Mouse (Mus musculus) activated CD4-positive, CD25-positive, alpha-beta regulatory T cell, adult 4 months (primary cell): ENCODE results near the gene Ccdc60. TPM values are rescaled to one million over a fixed set of nuclear protein-coding genes. Genes with fewer than 3 reads are reported as not detected.
"Not testable (repeated sequence)": the region's sequence is repeated elsewhere in the genome, so short reads cannot be mapped to it uniquely, and the experiment has no call there.

Source experiments
- ATAC-seq: one replicate; pipeline ENCODE4 v1.8.0; 2017
- polyA plus RNA-seq, 2 experiments: library from polyadenylated mRNA; unstranded; fragments of 100-300 nt; shearing (Covaris generic); gene quantifications; one replicate each; pipeline ENCODE4 v1.2.1; 2017

Ccdc60 gene
- polyA plus RNA-seq, 2 experiments from 2014 or later: not detected

DNA sequence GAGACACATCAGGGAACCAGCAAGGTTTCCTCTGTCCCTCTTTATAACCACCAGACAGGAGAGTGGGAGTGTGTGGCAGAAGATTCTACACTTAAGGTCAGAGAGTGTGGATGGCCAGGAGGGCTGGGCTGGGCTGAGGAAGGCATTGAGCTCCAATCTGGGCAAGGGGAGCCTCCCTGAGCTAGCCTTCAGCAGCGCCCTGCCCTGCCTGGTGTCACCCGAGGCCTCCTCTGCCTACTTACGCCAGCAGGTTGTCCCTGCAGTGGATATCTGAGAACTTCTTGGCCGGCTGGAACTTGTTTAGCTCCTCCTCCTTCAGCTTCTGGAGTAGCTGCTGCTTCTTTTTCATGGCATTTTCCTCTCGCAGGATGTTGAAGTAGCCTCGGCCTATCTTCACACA is 99.0 kb downstream of the Ccdc60 start:
- ATAC-seq: no peak

DNA sequence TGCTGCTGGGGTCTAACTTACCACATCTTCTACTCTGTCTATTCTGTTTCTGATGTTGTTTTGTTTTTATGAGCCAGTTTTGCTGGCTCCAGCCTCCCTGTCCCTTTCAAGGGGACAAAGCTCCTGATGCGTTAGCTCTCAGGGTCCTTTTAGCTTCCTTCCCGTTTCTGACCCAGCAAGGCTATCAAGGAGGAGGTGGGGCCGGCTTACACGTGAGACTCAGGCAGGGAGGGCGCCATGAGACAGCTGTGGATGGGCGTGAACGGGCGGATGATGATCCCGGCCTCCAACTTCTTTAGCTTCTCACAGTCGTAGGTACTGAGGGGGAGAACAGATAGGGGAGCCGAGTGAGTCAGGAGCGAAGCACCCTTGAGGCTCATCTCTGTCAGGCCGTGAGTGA is 108.2 kb downstream of the Ccdc60 start:
- no peak for ATAC-seq

DNA sequence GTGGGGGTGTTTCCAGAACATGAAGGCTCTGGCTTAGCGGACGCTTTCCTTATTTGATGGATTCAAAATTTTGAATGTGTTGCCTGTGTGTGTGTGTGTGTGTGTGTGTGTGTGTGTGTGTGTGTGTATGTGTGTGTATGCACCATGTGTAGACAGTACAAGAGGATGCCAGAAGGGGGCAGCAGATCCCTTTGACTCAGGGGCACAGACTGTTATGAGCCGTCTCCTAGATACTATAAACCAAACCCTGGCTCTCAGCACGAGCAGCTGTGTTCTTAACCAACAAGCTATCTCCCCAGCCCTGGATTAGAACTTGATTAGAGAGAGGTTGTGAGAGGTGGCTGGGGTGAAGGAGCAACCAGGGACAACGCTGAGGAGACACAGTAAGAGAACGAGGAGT is 117.1 kb downstream of the Ccdc60 start:
- no peak for ATAC-seq

DNA sequence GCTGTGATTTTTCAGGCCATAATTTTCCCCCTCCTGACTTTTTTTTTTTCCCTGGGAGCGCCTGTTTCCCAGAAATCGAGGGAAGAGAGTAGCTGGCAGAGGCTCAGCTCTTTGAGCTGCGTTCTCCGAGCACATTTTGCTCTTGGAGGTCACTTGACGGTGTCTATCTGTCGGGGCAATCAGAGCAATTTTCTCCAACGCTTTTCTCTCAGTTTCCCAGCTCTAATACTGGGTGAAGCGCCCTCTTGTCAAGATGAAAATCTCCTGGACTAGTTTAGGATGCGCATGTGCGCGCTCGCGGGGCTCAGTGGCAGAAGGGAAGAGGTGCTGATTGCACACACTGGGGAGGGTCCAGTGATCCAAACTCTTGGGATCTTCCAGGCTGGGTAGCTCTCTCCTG is 121.8 kb downstream of the Ccdc60 start:
- no peak for ATAC-seq

DNA sequence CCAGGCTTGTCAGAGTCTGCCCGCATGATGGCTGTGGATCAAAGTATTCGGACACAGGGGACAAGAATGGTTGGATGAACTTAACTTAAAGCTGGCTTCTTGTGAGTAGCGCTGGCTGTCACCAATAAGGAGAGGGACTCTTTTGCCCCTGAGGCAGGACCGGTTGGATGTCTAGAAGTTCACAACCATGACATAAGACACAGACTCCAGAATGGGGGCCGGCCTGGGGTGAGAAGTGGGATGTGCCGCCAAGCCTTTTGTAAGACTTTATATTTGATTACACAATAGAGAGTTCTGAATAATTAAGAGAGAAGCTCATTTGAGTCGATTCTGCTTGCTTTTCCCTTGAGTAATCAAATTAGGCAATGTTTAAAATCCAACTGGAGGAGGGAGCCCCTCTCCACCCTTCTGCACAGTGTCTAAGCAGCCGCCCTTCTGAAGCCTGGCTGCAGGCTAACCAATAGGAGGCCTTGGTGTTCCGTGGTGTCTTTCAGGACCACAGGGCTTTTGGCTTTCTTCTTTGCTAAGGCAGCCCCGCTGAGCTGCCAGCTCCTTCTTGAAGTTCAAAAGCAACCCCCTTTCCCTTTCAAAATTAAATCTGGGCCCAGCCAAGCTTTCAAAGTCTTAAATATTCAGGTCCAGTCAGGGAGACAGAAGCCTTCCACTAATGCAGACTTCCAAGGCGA is 123.4 kb downstream of the Ccdc60 start:
- ATAC-seq: no peak

DNA sequence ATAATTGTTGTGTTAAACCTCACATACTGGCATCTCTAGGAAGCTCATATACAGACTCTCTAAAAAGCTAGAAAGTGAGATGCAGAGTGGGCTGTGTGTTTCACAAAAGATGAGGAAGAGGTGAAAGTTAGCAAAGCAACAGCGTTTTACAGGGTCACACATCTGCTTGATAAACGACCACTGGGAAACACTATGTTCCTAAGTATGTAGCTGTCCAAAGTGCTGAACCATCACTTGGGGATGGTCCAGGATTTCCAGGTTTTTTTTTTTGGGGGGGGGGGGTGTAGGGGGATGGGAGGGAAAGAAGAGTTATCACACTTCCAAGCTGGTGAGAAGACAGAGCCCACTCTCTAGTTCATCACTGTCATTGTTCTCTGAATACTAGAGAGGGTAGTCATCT is 134.0 kb downstream of the Ccdc60 start:
- ATAC-seq: no peak

- ATAC-seq: not testable (repeated sequence)
Measured at GRCm38 (mm10) chr5:116146446-116146845, 142.3 kb downstream of the Ccdc60 start.

DNA sequence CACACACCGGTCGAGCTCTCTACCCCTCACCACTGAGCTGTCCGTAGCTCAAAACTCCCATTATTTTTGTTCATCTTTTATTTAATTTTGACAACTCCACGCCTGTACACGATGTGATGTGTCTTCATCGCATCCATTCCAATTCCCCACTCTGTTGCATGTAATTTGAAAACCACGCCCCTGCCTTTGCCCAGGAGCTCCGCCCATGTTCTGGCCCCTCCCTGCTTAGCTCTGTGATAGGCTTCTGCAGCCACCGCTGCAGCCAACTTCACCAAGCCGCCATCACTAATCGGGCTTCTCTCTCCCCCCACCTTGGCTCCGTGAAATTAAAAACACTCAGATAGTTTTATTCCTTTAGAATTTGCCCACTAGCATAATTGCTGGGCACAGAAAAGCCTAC is 144.1 kb downstream of the Ccdc60 start:
- ATAC-seq: no peak

DNA sequence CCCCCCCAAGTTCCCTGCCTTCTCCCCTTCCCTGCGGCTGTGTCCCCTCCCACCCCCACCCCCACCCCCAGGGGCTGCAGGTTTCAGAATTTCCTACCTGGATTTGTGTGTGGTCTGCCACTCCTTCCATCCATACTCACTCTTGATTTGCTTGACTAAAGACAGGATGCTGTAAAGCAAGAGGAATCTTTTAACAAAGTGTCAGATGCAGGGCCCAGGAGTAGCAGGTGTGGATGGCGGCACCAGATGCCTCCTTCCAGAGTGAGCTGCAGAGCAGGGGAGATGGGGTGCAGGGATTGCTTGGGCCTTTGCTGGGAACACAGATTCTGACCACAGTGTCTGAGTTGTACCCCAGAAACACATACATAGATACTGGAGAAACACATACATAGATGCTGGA is 148.1 kb downstream of the Ccdc60 start:
- no peak for ATAC-seq

DNA sequence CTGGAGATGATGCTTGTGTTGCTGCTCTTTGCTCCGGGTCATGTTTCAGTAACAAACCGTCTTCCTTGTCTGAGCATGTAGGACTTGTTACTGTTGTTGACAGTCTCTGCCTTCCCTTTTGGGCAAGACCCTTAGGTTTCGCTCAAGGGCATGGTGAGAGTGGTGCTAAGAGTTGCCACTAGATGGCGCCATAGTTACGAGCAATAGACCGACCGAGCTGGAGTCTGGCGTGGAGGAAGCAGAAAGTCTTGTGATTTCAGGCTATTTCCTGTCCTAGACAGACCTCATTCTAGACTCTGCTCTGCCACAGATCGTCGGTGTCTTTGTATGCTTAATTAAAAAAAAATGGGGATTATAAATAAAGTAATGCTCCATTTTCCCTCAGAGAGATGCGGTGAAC is 165.4 kb downstream of the Ccdc60 start:
- ATAC-seq: peak; percentile 49

DNA sequence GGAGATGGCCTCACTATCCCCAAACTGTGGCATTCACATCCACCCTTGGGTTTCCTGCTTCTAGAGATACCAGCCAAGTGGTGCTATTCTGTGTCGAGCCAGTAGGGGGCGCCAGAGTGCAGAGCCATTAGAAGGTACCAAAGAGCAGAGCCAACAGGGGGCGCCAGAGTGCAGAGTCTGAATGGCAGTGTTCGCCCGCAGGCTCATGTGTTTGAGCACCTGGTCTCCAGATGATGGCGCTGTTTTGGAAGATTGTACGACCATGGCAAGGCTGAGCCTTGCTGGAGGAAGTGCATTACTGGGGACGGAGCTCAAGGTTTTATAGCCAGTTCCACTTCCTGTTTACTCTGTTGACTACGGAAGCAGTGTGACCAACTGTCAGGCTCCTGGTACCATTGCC is 172.2 kb downstream of the Ccdc60 start:
- ATAC-seq: no peak

GRCm38 (mm10) chr5:116116110-116116509 is 172.7 kb downstream of the Ccdc60 start:
- no peak for ATAC-seq

- no peak for ATAC-seq
Measured at GRCm38 (mm10) chr5:116115071-116115834, 173.5 kb downstream of the Ccdc60 start.

- ATAC-seq: no peak
Measured at GRCm38 (mm10) chr5:116108651-116109050, 180.1 kb downstream of the Ccdc60 start.

DNA sequence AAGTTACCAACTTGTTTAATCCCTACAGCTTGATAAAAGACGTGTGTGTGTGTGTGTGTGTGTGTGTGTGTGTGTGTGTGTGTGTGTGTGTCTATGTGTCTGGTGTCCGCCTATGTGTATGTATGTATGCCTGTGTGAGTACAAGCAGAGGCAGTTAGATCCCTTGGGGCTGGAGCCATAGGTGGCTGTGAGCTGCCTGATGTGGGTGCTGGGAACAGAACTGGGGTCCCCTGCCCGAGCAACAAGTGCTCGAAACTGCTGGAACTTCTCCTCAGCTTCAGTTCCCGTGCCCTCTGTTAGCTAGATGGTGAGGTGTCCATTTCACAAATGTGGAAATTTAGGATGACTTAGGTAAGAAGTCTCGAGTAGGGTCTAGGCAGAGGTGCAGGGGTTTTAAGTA is 204.6 kb downstream of the Ccdc60 start:
- no peak for ATAC-seq

- ATAC-seq: no peak
Measured at GRCm38 (mm10) chr5:116083081-116083480, 205.7 kb downstream of the Ccdc60 start, which contains the start of gene Tmem233. Gene Tmem233 (minus strand): TSS chr5:116083244.

DNA sequence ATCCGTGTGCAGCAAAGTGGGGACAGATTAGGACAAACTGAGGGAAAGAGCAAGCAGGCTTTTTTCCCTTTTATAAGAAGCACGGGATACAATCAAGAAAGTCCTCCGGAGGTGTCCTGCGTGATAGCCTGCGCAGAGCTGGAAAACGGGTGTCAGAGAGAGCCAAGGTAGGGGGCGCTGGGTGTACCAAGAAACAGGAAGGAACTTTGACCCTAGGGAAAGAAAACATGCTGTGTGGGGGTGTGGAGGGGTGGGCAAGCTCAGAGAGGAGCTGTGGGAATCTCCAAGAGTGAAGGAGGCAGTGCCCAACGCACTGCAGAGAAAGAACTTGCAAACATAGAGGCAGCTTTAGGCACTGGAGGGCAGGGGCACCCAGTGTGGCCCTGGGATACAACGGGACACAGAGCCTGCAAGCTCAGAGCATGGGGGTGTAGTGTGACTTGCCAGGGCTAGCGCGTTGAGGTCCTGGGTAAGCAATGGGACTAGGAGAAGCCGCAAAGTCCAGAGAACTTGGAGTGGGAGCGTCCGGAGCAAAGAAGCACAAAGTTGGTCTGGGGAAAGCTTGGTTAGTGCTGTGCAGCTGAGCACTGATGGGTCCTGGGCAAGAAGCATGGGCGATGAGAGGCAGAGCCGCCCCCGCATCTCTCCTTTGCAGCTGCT is 206.4 kb downstream of the Ccdc60 start:
- ATAC-seq: no peak

- no peak for ATAC-seq
Measured at GRCm38 (mm10) chr5:116081616-116082015, 207.2 kb downstream of the Ccdc60 start.

- no peak for ATAC-seq
Measured at GRCm38 (mm10) chr5:116080736-116081135, 208.0 kb downstream of the Ccdc60 start.
